Mouse (Mus musculus) ES-Bruce4 (cell line): ENCODE data around the gene Nbeal2. TPM values are rescaled to one million over a fixed set of nuclear protein-coding genes. Genes with fewer than 3 reads are reported as not detected.

Source experiments
- H3K27ac ChIP-seq: 2 replicates; pipeline ENCODE4 v1.5.1; 2012; ENCODE audit warnings: low read length, inconsistent platforms; ENCODE audit not compliant: insufficient read depth
- H3K27me3 ChIP-seq: 2 replicates; pipeline ENCODE4 v1.6.1; 2012; ENCODE audit warnings: mild to moderate bottlenecking, low read length, inconsistent platforms; ENCODE audit not compliant: control insufficient read depth, poor library complexity, insufficient read depth, severe bottlenecking
- H3K36me3 ChIP-seq: 2 replicates; pipeline ENCODE4 v1.6.1; 2012; ENCODE audit warnings: inconsistent platforms, mild to moderate bottlenecking, low read length, moderate library complexity; ENCODE audit not compliant: control insufficient read depth, poor library complexity, insufficient read depth, severe bottlenecking
- H3K4me1 ChIP-seq: one replicate; pipeline ENCODE4 v1.8.1; 2011; ENCODE audit warnings: low read length; ENCODE audit not compliant: control insufficient read depth, insufficient read depth
- H3K4me3 ChIP-seq: 2 replicates; pipeline ENCODE4 v1.5.1; 2011; ENCODE audit warnings: low read depth, mild to moderate bottlenecking, low read length
- H3K9ac ChIP-seq: 2 replicates; pipeline ENCODE4 v1.6.1; 2012; ENCODE audit warnings: low read depth, mild to moderate bottlenecking, inconsistent platforms; ENCODE audit not compliant: poor library complexity, severe bottlenecking
- H3K9me3 ChIP-seq: replicated peaks from 2 replicates; pipeline ENCODE4 v1.6.1; 2012; ENCODE audit warnings: mild to moderate bottlenecking, low read length, inconsistent platforms; ENCODE audit not compliant: control insufficient read depth, poor library complexity, insufficient read depth, severe bottlenecking
- CTCF ChIP-seq: IDR thresholded peaks from one replicate; pipeline ENCODE4 v1.8.1; 2011; ENCODE audit warnings: low read depth, low read length
- EP300 ChIP-seq: IDR thresholded peaks from 2 replicates; pipeline ENCODE4 v1.6.1; 2011; ENCODE audit warnings: low read depth, low read length; ENCODE audit not compliant: insufficient read depth
- POLR2A ChIP-seq: IDR thresholded peaks from one replicate; pipeline ENCODE4 v1.8.1; 2011; ENCODE audit warnings: low read length; ENCODE audit not compliant: insufficient read depth
- polyA plus RNA-seq: library from polyadenylated mRNA; stranded (reverse); fragments of >200 nt; gene quantifications from 2 replicates; pipeline ENCODE4 v1.2.4, GENCODE M21; 2011; ENCODE audit warnings: low read depth; ENCODE audit not compliant: missing spikeins, insufficient read depth, insufficient read length

Gene Nbeal2
- polyA plus RNA-seq, 1 experiment: 10.3 TPM

DNA sequence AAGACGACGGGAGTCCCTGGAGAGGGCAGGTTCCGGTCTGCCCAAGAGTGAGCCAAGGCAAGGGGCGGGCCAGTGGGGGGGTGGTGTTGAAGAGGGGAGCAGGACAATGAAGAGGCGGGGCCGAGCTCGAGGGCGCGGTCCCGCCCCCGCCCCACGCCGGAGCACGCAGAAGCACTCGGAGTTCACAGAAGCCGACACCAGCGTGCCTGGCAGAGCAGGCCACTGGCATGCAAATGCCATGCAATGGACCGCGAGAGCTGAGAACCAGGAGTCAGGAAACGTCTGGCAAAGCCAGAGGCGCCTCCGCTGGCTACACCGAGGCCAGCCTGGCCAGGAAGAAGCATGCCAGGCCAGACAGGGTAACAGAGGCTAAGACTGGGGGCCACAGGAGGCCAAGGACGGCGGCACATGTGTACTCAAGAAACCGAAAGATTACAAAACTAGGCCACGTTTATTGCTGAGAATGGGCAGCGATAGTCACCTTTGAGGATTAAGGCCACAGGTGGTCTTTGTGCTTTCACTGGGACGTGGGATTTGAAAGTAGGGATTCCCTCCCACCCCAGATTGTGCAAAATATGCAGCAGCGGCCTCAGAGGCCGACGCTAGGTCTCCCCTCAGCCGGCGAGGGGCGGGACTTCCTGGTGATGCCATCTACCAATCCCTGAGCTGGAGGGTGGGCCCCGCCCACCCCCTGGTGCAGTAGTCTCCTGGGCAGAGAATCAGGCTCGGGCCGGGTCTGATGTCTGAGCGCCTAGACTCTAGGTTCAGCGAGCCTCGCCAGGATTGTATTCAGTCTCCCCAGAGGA, 29.4 kb downstream of the Nbeal2 start, which contains the start of gene Nradd:
Gene Nradd, minus strand, starts transcription at position 92 of the 806 bp plus-strand sequence.
- no peaks in the 10 kb centered on the region for H3K9me3 ChIP-seq
- H3K4me3 ChIP-seq: peak within 1 kb of the TSS; percentile 75
- H3K27ac ChIP-seq: peak within 1 kb of the TSS; percentile 71
- H3K27me3 ChIP-seq: no peaks in the 10 kb centered on the region
- H3K4me1 ChIP-seq: no peaks in the 10 kb centered on the region
- TF ChIP-seq POLR2A: peak; percentile 61
- TF ChIP-seq EP300: no peak
- H3K36me3 ChIP-seq: 0 out of 2 replicates have a peak, but pooled peaks cover under 1% of the 10 kb centered on the region
- H3K9ac ChIP-seq: peak within 1 kb of the TSS; percentile 50

DNA sequence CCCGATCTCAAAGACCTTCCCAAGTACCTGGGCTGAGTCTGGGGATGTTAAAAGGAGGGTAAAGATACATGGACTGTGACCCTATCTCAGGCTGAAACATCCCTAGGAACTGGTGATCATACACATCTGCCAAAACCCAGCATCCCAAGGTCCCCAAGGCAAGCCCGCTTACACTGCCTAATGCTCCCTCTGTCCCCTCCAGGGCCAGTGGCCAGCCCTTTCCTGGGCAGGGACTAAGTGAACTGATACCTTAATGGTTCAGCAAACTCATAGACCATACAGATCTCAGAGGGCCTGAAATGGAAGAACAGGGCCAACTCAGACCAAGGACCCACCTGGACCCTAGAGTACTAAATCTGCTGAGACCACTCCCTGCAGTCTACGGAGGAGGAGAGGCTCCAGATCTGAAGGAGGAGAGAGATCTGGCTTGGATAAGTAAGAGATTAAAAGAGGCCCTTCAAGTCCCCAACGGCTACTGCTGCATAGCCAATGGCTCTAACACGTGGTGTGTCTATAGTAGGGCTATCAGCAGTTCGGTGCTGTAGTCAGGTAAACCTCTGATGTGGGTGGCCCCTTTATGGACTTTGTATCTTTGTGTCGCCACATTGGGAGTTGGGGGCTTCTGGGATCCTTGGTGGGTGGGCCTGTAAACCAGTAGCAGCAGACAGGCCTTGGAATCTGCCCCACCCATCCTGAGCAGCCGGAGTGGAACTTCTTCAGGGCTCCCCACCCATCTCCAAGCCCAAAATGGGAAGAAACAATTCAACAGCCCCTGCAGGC, 30.4 kb downstream of the Nbeal2 start:
- Histone ChIP-seq H3K27ac (peak overlapping the region; percentile 61), H3K4me3 (peak overlapping the region; percentile 75), H3K27me3 (no peaks in the 10 kb centered on the region), H3K9me3 (no peaks in the 10 kb centered on the region), H3K36me3 (0 out of 2 replicates have a peak, but pooled peaks cover 5% of the 10 kb centered on the region), H3K4me1 (no peaks in the 10 kb centered on the region), H3K9ac (peak overlapping the region; percentile 50)
- no peak for TF ChIP-seq CTCF
- TF ChIP-seq EP300: no peak
- no peak for TF ChIP-seq POLR2A

DNA sequence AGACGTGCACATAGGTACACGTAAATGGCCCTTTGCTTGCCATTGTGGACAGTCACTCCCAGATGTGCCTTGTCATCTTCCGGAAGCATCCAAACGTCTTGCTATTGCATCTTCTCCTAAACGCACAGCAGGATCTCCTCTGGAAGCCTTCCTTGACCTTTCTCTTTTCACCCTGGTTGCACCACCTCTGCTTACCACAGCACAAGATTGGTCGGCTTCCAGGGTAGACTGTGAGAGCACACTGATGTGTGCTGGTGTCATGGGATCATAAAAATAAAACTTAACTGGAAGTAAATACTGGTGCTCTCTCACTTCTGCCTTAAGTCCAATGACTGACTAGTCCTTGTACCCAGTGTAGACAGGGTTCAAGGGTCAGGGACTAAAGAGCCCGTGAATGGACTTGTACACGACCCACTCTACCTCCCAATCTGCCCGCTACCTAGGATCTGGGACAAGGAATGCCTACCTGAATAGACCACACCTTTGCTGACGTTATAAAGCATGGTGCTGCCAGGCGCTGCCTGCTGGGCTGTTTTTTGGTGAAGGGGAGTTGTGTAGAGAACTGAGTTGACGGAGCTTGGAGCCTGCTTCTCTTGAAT, 31.2 kb downstream of the Nbeal2 start:
- H3K9ac ChIP-seq: no peak overlapping the region

DNA sequence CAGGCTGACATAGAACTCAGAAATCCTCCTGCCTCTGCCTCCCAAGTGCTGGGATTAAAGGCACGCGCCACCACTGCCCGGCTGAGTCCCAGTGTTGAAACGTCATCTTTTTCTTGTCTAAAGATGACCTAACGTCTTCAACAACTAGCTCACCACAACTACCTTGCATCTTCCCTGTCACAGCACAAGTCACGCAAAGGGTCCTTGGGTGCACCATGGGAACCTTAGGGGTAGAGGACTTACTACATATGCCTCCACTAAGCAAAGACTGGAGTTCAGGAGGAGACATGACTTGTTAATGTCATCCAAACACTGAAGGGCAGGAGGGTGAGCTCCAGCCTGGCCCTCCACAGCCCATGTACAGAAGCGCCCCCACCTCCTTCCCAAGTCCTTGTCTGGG, 33.3 kb downstream of the Nbeal2 start:
- no peak overlapping the region for H3K27ac ChIP-seq
- H3K9me3 ChIP-seq: no peaks in the 10 kb centered on the region
- no peak overlapping the region for H3K4me3 ChIP-seq
- H3K27me3 ChIP-seq: no peaks in the 10 kb centered on the region
- H3K4me1 ChIP-seq: no peaks in the 10 kb centered on the region
- H3K36me3 ChIP-seq: peaks cover 12% of the 10 kb centered on the region
- TF ChIP-seq CTCF (no peak), EP300 (no peak), POLR2A (no peak)
- H3K9ac ChIP-seq: no peak overlapping the region

More for the DNA sequence above, 31.2 kb downstream of the Nbeal2 start:
- Histone ChIP-seq H3K4me3 (no peak overlapping the region), H3K27ac (no peak overlapping the region), H3K36me3 (peaks cover 10% of the 10 kb centered on the region), H3K9me3 (no peaks in the 10 kb centered on the region), H3K27me3 (no peaks in the 10 kb centered on the region), H3K4me1 (no peaks in the 10 kb centered on the region)
- TF ChIP-seq EP300 (no peak), CTCF (no peak), POLR2A (no peak)

DNA sequence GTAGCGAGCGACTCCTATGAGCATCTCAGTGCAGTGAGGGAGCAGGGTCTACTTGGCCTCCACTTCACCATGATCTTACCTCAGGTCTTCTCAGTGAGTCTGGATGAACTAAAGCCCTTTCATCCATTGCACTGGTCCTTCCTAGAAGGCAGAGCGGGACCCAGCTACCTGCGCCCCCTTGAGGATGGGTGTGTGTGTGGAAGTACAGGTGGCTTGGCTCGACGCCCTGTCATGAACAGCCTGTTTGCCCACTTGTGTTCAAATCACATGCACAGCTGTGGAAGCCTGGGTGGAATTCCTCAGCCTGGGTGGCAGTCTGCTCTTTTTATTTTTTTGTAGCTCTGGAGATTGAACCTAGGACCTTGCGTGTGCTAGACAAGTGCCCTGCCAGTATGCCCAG, 33.8 kb downstream of the Nbeal2 start:
- Histone ChIP-seq H3K4me3 (no peak overlapping the region), H3K4me1 (no peaks in the 10 kb centered on the region), H3K27ac (no peak overlapping the region), H3K27me3 (no peaks in the 10 kb centered on the region), H3K36me3 (peaks cover 12% of the 10 kb centered on the region), H3K9ac (no peak overlapping the region), H3K9me3 (no peaks in the 10 kb centered on the region)
- TF ChIP-seq POLR2A (no peak), CTCF (peak; percentile 79), EP300 (no peak)
